Mouse (Mus musculus) lung, embryonic 14.5 days (tissue): Measurements from ENCODE around the gene Pigk. TPM values are rescaled to one million over a fixed set of nuclear protein-coding genes. Genes with fewer than 3 reads are reported as not detected.

ENCODE experiments used
- ATAC-seq: fragments of 200-750 bp; cut with Nextera tagmentation; 2 replicates; pipeline ENCODE4 v1.8.0; 2017; ENCODE audit warnings: mild to moderate bottlenecking, moderate TSS enrichment, moderate library complexity; ENCODE audit not compliant: insufficient read depth
- DNase-seq: peaks from one replicate; pipeline ENCODE4 v3.0.0-alpha.2; 2015
- H3K27ac ChIP-seq: fragments of 300-500 bp; sonication (generic); 2 replicates; pipeline ENCODE4 v1.5.1; 2014; ENCODE audit warnings: low read depth, mild to moderate bottlenecking, moderate library complexity
- H3K27me3 ChIP-seq: fragments of 300-500 bp; sonication (generic); 2 replicates; pipeline ENCODE4 v1.6.1; 2014; ENCODE audit warnings: low read length, control low read depth; ENCODE audit not compliant: insufficient read depth
- H3K36me3 ChIP-seq: fragments of 300-500 bp; sonication (generic); 2 replicates; pipeline ENCODE4 v1.6.1; 2014; ENCODE audit warnings: control low read depth; ENCODE audit not compliant: insufficient read depth
- H3K4me1 ChIP-seq: fragments of 300-500 bp; sonication (generic); 2 replicates; pipeline ENCODE4 v1.6.1; 2014; ENCODE audit warnings: antibody characterized with exemption, control low read depth; ENCODE audit not compliant: insufficient read depth
- H3K4me2 ChIP-seq: fragments of 300-500 bp; sonication (generic); 2 replicates; pipeline ENCODE4 v1.6.1; 2014; ENCODE audit warnings: mild to moderate bottlenecking
- H3K4me3 ChIP-seq: fragments of 300-500 bp; sonication (generic); 2 replicates; pipeline ENCODE4 v1.5.1; 2014; ENCODE audit warnings: low read depth, low read length
- H3K9ac ChIP-seq: fragments of 300-500 bp; sonication (generic); 2 replicates; pipeline ENCODE4 v1.6.1; 2014
- H3K9me3 ChIP-seq: fragments of 300-500 bp; sonication (generic); 2 replicates; pipeline ENCODE4 v1.6.1; 2016; ENCODE audit warnings: low read depth, low read length, control low read depth
- CTCF ChIP-seq: IDR thresholded peaks from 2 replicates; pipeline ENCODE4 v1.5.1; 2016; ENCODE audit warnings: antibody characterized with exemption, low read depth
- WGBS: fragments of 180-500 bp; shearing (Covaris S2); extraction: QIAGEN DNeasy Blood & Tissue Kit; methylation state at CpG from one replicate; pipeline ENCODE4 v1.1.7; 2014; 5-methylcytosine and 5-hydroxymethylcytosine counted together
- polyA plus RNA-seq: library from polyadenylated mRNA; unstranded; fragments of >200 nt; fragmentation: Nextera tagmentation; extraction: Ambion mirVana; gene quantifications from 2 replicates; pipeline ENCODE4 v1.2.1, GENCODE M21; 2014

Pigk gene
- polyA plus RNA-seq, 1 experiment from 2014 or later: 50.3 TPM

- no peak overlapping the region for H3K4me2 ChIP-seq
- DNase-seq: no peak
- no peak for TF ChIP-seq CTCF
- no peak overlapping the region for H3K4me3 ChIP-seq
- H3K27me3 ChIP-seq: no peaks in the 10 kb centered on the region
- H3K4me1 ChIP-seq: no peaks in the 10 kb centered on the region
- no peak for ATAC-seq
- H3K9me3 ChIP-seq: no peaks in the 10 kb centered on the region
- H3K9ac ChIP-seq: no peak overlapping the region
- H3K27ac ChIP-seq: no peak overlapping the region
- 78% methylated on average over 9 of the region's 9 CpGs for WGBS
- H3K36me3 ChIP-seq: no peaks in the 10 kb centered on the region
Measured at GRCm38 (mm10) chr3:152831974-152832373, 118.1 kb downstream of the Pigk start.

- Histone ChIP-seq H3K9me3 (no peaks in the 10 kb centered on the region), H3K27ac (no peak overlapping the region), H3K36me3 (no peaks in the 10 kb centered on the region), H3K4me2 (no peak overlapping the region), H3K27me3 (no peaks in the 10 kb centered on the region), H3K4me3 (no peak overlapping the region), H3K4me1 (no peaks in the 10 kb centered on the region), H3K9ac (no peak overlapping the region)
- 81% methylated on average over 4 of the region's 4 CpGs for WGBS
- TF ChIP-seq CTCF: no peak
- DNase-seq (no peak), ATAC-seq (no peak)
Measured at GRCm38 (mm10) chr3:152832436-152832835, 118.5 kb downstream of the Pigk start.

- H3K4me1 ChIP-seq: no peaks in the 10 kb centered on the region
- H3K4me3 ChIP-seq: no peak overlapping the region
- no peak overlapping the region for H3K9ac ChIP-seq
- no peak overlapping the region for H3K27ac ChIP-seq
- no peak overlapping the region for H3K4me2 ChIP-seq
- WGBS: 50% methylated on average over 2 of the region's 2 CpGs
- H3K9me3 ChIP-seq: no peaks in the 10 kb centered on the region
- DNase-seq (no peak), ATAC-seq (no peak)
- no peaks in the 10 kb centered on the region for H3K36me3 ChIP-seq
- TF ChIP-seq CTCF: no peak
- no peaks in the 10 kb centered on the region for H3K27me3 ChIP-seq
Measured at GRCm38 (mm10) chr3:152837407-152837806, 123.5 kb downstream of the Pigk start.

- no peak overlapping the region for H3K4me2 ChIP-seq
- no peak overlapping the region for H3K27ac ChIP-seq
- no peaks in the 10 kb centered on the region for H3K36me3 ChIP-seq
- no peaks in the 10 kb centered on the region for H3K9me3 ChIP-seq
- H3K4me3 ChIP-seq: no peak overlapping the region
- H3K4me1 ChIP-seq: no peaks in the 10 kb centered on the region
- ATAC-seq: no peak
- TF ChIP-seq CTCF: no peak
- H3K9ac ChIP-seq: no peak overlapping the region
- DNase-seq: no peak
- no peaks in the 10 kb centered on the region for H3K27me3 ChIP-seq
- WGBS: 55% methylated on average over 1 of the region's 1 CpGs
Measured at GRCm38 (mm10) chr3:152837938-152838337, 124.0 kb downstream of the Pigk start.

GRCm38 (mm10) chr3:152841264-152841663 is 127.4 kb downstream of the Pigk start:
- no peak overlapping the region for H3K4me3 ChIP-seq
- TF ChIP-seq CTCF: no peak
- DNase-seq (no peak), ATAC-seq (no peak)
- no peak overlapping the region for H3K4me2 ChIP-seq
- no peaks in the 10 kb centered on the region for H3K36me3 ChIP-seq
- no peaks in the 10 kb centered on the region for H3K4me1 ChIP-seq
- H3K27ac ChIP-seq: no peak overlapping the region
- WGBS: 84% methylated on average over 6 of the region's 6 CpGs
- H3K9me3 ChIP-seq: no peaks in the 10 kb centered on the region
- H3K9ac ChIP-seq: no peak overlapping the region
- H3K27me3 ChIP-seq: no peaks in the 10 kb centered on the region

GRCm38 (mm10) chr3:152842648-152843047 is 128.7 kb downstream of the Pigk start:
- no peaks in the 10 kb centered on the region for H3K9me3 ChIP-seq
- TF ChIP-seq CTCF: no peak
- H3K27ac ChIP-seq: no peak overlapping the region
- H3K36me3 ChIP-seq: no peaks in the 10 kb centered on the region
- DNase-seq (no peak), ATAC-seq (no peak)
- WGBS: 74% methylated on average over 3 of the region's 3 CpGs
- H3K4me3 ChIP-seq: no peak overlapping the region
- H3K27me3 ChIP-seq: no peaks in the 10 kb centered on the region
- no peak overlapping the region for H3K4me2 ChIP-seq
- no peaks in the 10 kb centered on the region for H3K4me1 ChIP-seq
- no peak overlapping the region for H3K9ac ChIP-seq

- Histone ChIP-seq H3K27ac (no peak overlapping the region), H3K36me3 (no peaks in the 10 kb centered on the region), H3K4me2 (no peak overlapping the region), H3K4me1 (no peaks in the 10 kb centered on the region), H3K27me3 (no peaks in the 10 kb centered on the region), H3K9ac (no peak overlapping the region), H3K9me3 (no peaks in the 10 kb centered on the region), H3K4me3 (no peak overlapping the region)
- DNase-seq (no peak), ATAC-seq (no peak)
- no peak for TF ChIP-seq CTCF
Measured at GRCm38 (mm10) chr3:152843925-152844324, 130.0 kb downstream of the Pigk start.

GRCm38 (mm10) chr3:152855006-152855614 is 141.2 kb downstream of the Pigk start:
- no peak overlapping the region for H3K4me3 ChIP-seq
- ATAC-seq: no peak
- H3K4me1 ChIP-seq: no peaks in the 10 kb centered on the region
- H3K9ac ChIP-seq: no peak overlapping the region
- DNase-seq: no peak
- no peaks in the 10 kb centered on the region for H3K27me3 ChIP-seq
- TF ChIP-seq CTCF: no peak
- no peaks in the 10 kb centered on the region for H3K9me3 ChIP-seq
- no peak overlapping the region for H3K27ac ChIP-seq
- H3K36me3 ChIP-seq: no peaks in the 10 kb centered on the region
- no peak overlapping the region for H3K4me2 ChIP-seq
- WGBS: 50% methylated on average over 12 of the region's 12 CpGs
